Mouse (Mus musculus) liver, embryonic 14.5 days (tissue): ENCODE measurements around the gene 0610010F05Rik.

ENCODE experiments used
- CTCF ChIP-seq: IDR thresholded peaks from 2 replicates; pipeline ENCODE4 v1.5.1; 2016; ENCODE audit warnings: antibody characterized with exemption, low read depth, control low read depth
- EP300 ChIP-seq: IDR thresholded peaks from 2 replicates; pipeline ENCODE4 v1.6.1; 2016; ENCODE audit warnings: antibody characterized with exemption, low read depth

DNA sequence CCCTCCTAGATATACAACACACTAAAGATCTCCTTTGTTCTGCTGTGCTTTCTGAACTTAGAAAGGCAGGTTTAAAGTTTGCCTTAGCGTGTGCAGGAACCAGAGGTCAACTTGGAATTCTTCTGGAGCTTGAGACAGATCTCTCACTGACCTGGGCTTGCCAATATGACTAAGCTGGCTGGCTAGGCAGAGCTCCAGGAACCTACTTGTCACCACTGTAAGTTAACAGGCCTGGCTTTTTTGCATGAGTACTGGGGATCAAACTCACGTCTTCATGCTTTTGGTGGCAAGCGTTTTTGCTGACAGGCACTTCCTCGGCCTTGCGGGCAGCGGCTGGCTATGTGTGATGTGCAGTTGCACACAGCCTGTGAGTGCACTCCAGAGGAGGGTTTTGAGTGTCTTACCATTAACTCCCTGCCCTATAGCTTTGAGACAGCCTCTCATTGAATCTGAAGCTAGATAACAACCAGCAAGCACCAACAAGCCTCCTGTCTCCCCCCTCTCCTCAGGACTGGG is 47.1 kb upstream of the 0610010F05Rik start:
- no peak for TF ChIP-seq CTCF
- no peak for TF ChIP-seq EP300
